Mouse (Mus musculus) bone marrow macrophage, adult 2 months (primary cell): ENCODE data around the gene Etl4. TPM values are rescaled to one million over a fixed set of nuclear protein-coding genes. Genes with fewer than 3 reads are reported as not detected.

Experiments used
- H3K27ac ChIP-seq: 2 replicates; pipeline ENCODE4 v1.5.1; 2012; ENCODE audit warnings: low read depth, low read length; ENCODE audit not compliant: insufficient read depth
- H3K4me1 ChIP-seq: 2 replicates; pipeline ENCODE4 v1.6.1; 2012; ENCODE audit warnings: low read length; ENCODE audit not compliant: control insufficient read depth, insufficient read depth
- H3K4me3 ChIP-seq: 2 replicates; pipeline ENCODE4 v1.5.1; 2012; ENCODE audit warnings: mild to moderate bottlenecking, low read length, moderate library complexity; ENCODE audit not compliant: insufficient read depth
- CTCF ChIP-seq: IDR thresholded peaks from 2 replicates; pipeline ENCODE4 v1.5.1; 2012; ENCODE audit warnings: low read depth, mild to moderate bottlenecking, low read length, moderate library complexity
- POLR2A ChIP-seq: IDR thresholded peaks from 2 replicates; pipeline ENCODE4 v1.6.1; 2012; ENCODE audit warnings: mild to moderate bottlenecking, low read depth, low read length, borderline replicate concordance
- polyA plus RNA-seq: library from polyadenylated mRNA; stranded (reverse); fragments of >200 nt; gene quantifications from 2 replicates; pipeline ENCODE4 v1.2.4, GENCODE M21; 2012; ENCODE audit not compliant: missing spikeins, insufficient read depth, insufficient read length

The Etl4 gene
- polyA plus RNA-seq, 1 experiment = 7.3 TPM

- Histone ChIP-seq H3K27ac (no peak overlapping the region), H3K4me3 (no peak overlapping the region)
Measured at GRCm38 (mm10) chr2:19966445-19966844, 56.9 kb downstream of the Etl4 start.

GRCm38 (mm10) chr2:20037671-20038070 is 128.1 kb downstream of the Etl4 start:
- Histone ChIP-seq H3K4me1 (no peaks in the 10 kb centered on the region), H3K4me3 (no peak overlapping the region), H3K27ac (no peak overlapping the region)
- no peak for TF ChIP-seq CTCF
- TF ChIP-seq POLR2A = no peak

More at GRCm38 (mm10) chr2:19966445-19966844, 56.9 kb downstream of the Etl4 start:
- no peak for TF ChIP-seq CTCF
- TF ChIP-seq POLR2A = no peak
- no peaks in the 10 kb centered on the region for H3K4me1 ChIP-seq

DNA sequence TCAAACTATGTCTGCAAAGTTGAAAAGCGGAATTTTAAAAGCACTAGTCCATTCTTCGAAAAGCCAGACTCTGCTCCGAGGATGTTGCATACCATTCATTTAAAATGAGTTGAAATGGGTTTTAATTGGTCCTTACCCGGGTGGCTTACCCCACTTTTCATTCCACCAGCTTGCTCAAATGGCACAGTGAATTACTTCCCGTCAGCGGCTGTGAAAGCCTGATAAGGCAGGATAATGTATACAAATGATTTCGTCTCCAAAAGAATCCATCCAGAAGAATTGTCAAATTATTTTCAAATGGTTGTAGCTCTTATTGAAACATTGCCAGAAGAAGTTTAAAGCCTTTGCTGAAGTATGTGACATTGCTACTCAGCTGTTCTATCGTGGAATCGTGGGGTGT is 162.8 kb downstream of the Etl4 start:
- H3K27ac ChIP-seq = no peak overlapping the region
- H3K4me1 ChIP-seq = no peaks in the 10 kb centered on the region
- TF ChIP-seq CTCF (no peak), POLR2A (no peak)
- no peak overlapping the region for H3K4me3 ChIP-seq

- TF ChIP-seq POLR2A = no peak
- no peak for TF ChIP-seq CTCF
- H3K4me1 ChIP-seq = no peaks in the 10 kb centered on the region
- H3K4me3 ChIP-seq = no peak overlapping the region
- H3K27ac ChIP-seq = no peak overlapping the region
Measured at GRCm38 (mm10) chr2:20076118-20076796, 166.7 kb downstream of the Etl4 start.

GRCm38 (mm10) chr2:20084781-20085180 is 175.2 kb downstream of the Etl4 start:
- Histone ChIP-seq H3K27ac (no peak overlapping the region), H3K4me3 (no peak overlapping the region), H3K4me1 (no peaks in the 10 kb centered on the region)
- TF ChIP-seq CTCF = no peak
- TF ChIP-seq POLR2A = no peak

- no peaks in the 10 kb centered on the region for H3K4me1 ChIP-seq
- TF ChIP-seq POLR2A = no peak
- no peak for TF ChIP-seq CTCF
- no peak overlapping the region for H3K27ac ChIP-seq
- no peak overlapping the region for H3K4me3 ChIP-seq
Measured at GRCm38 (mm10) chr2:20105456-20105855, 195.9 kb downstream of the Etl4 start.

GRCm38 (mm10) chr2:20111703-20112102 is 202.1 kb downstream of the Etl4 start:
- H3K27ac ChIP-seq = no peak overlapping the region
- H3K4me1 ChIP-seq = no peaks in the 10 kb centered on the region
- H3K4me3 ChIP-seq = no peak overlapping the region
- no peak for TF ChIP-seq POLR2A
- no peak for TF ChIP-seq CTCF

GRCm38 (mm10) chr2:20125914-20126313 is 216.3 kb downstream of the Etl4 start:
- no peak for TF ChIP-seq POLR2A
- no peak for TF ChIP-seq CTCF
- Histone ChIP-seq H3K27ac (no peak overlapping the region), H3K4me1 (no peaks in the 10 kb centered on the region), H3K4me3 (no peak overlapping the region)

- no peak overlapping the region for H3K4me3 ChIP-seq
- TF ChIP-seq POLR2A (no peak), CTCF (no peak)
- H3K4me1 ChIP-seq = no peaks in the 10 kb centered on the region
- H3K27ac ChIP-seq = no peak overlapping the region
Measured at GRCm38 (mm10) chr2:20131792-20132191, 222.2 kb downstream of the Etl4 start.

DNA sequence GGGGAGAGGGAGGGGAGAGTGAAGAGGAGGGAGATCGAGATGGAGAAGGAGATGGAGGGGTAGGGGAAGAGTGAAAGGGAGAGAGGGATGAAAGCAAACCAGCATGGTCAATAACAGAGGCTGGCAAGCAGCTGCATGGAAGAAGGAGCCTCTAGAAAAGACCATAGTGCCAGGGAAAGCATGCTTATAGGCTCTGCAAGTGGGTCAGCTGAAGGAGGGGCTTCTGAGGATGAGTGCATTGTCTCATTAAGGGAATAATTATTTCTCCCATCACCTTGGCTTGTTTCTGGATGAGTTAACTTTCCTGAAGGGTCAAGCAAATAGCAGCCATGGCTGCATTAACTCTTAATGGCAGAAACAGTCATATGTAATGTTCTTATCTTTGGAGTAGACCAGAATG is 228.8 kb downstream of the Etl4 start:
- Histone ChIP-seq H3K4me1 (no peaks in the 10 kb centered on the region), H3K27ac (no peak overlapping the region), H3K4me3 (no peak overlapping the region)
- TF ChIP-seq CTCF (no peak), POLR2A (no peak)

GRCm38 (mm10) chr2:20145368-20145767 is 235.8 kb downstream of the Etl4 start:
- no peak overlapping the region for H3K27ac ChIP-seq
- no peak for TF ChIP-seq POLR2A
- no peak for TF ChIP-seq CTCF
- no peaks in the 10 kb centered on the region for H3K4me1 ChIP-seq
- no peak overlapping the region for H3K4me3 ChIP-seq
